In genomic region chr7:120739558-120740101, GRCm38 (mm10) we compare ENCODE assay signal across 9 mouse cellular contexts. TPM values are rescaled to one million over a fixed set of nuclear protein-coding genes. Genes with fewer than 3 reads are reported as not detected.
DNase-seq lines count a peak whose midpoint lies in the region; ATAC-seq and TF ChIP-seq lines count a peak whose summit lies in the region.
"Had no signal": no experiment of that assay in that cellular context is flagged by ENCODE, and none has a peak within 500 bp of the region (broad histone marks: within the 10 kb centered on the region; RNA-seq: fewer than 3 reads in every experiment).

No protein-coding gene starts in this region.

- H3K27ac ChIP-seq in gastrocnemius, adult 2 months = peak overlapping the region; percentile 68
- peak overlapping the region; percentile 36; the same call in 1 of the 2 replicates for H3K27ac ChIP-seq in heart, embryonic 13.5 days (replicated peaks)

- peak overlapping the region; percentile 27 for H3K4me2 ChIP-seq in heart, embryonic 13.5 days

- no peaks in the 10 kb centered on the region for H3K27me3 ChIP-seq in heart, embryonic 13.5 days (replicated peaks)

- intact Hi-C loops in gastrocnemius, adult 2 months (cut with DNase I) = no loop called here

- WGBS in heart, embryonic 13.5 days = 3% methylated on average over 5 of the region's 5 CpGs

- H3K36me3 ChIP-seq in heart, embryonic 13.5 days = peaks cover 2% of the 10 kb centered on the region; the same call in 1 of the 2 replicates

- no peak for ATAC-seq in heart, embryonic 13.5 days (ENCODE audit: extremely low read depth, insufficient number of reproducible peaks, low FRiP score, low TSS enrichment)

- DNase-seq in gastrocnemius, adult 2 months = no peak
- DNase-seq in gastrocnemius, postnatal 10 days = no peak
- DNase-seq in brain, adult 2 months (ENCODE audit: low read depth, low spot score) = peak; percentile 83
- DNase-seq in layer of hippocampus, adult 9-11 months = peak; percentile 70
- DNase-seq in right cerebral cortex, postnatal 36 days (ENCODE audit: low spot score in 2 of 2) = peak; percentile 39 to 44
- no peak for DNase-seq in cerebellum, adult 11 months
- no peak for DNase-seq in yolk sac, embryonic 10.5 days (ENCODE audit: low spot score)

- H3K4me1 ChIP-seq in heart, embryonic 13.5 days = peaks cover 26% of the 10 kb centered on the region

- H3K9ac ChIP-seq in heart, embryonic 13.5 days = peak overlapping the region; percentile 53; the same call in 1 of the 2 replicates

- H3K4me3 ChIP-seq in gastrocnemius, adult 2 months = peak overlapping the region; percentile 45
- no peak overlapping the region for H3K4me3 ChIP-seq in heart, embryonic 13.5 days
- H3K4me3 ChIP-seq: megakaryocyte, embryonic 14.5 days had no signal

- no peaks in the 10 kb centered on the region for H3K9me3 ChIP-seq in heart, embryonic 13.5 days
- H3K9me3 ChIP-seq: megakaryocyte, embryonic 14.5 days had no signal

- TF ChIP-seq CTCF in gastrocnemius, adult 2 months (IDR thresholded peaks at IDR 0.05) = peak; percentile 17; the same call in 1 of the 2 replicates

RNA-seq across cellular contexts. Expression of gene Vwa3a, which starts 0.5 kb away (rescaled TPM):
- total RNA-seq in gastrocnemius, adult 2 months (2021) = 1 to 10 TPM in 1 of 2 experiments, under 1 TPM in 1; 0.48 to 1.1 TPM
- under 1 TPM; 0.47 to 0.79 TPM for total RNA-seq in gastrocnemius, postnatal 10 days (2021)
- polyA plus RNA-seq in heart, embryonic 13.5 days (2015; fragmentation: Nextera tagmentation; extraction: Ambion mirVana) = 0.56 TPM in 2 replicates

Comparison
In these comparisons a context has a peak if more than half of its experiments do, and no peak if none do; other contexts are left out.
1. DNase-seq: peak in brain, adult 2 months (single experiment), layer of hippocampus, adult 9-11 months (single experiment) and right cerebral cortex, postnatal 36 days (2 of 2); none in gastrocnemius, adult 2 months (single experiment), gastrocnemius, postnatal 10 days (single experiment), cerebellum, adult 11 months (single experiment) and yolk sac, embryonic 10.5 days (single experiment).